Mouse (Mus musculus): ENCODE data around the gene Col7a1. TPM values are rescaled to one million over a fixed set of nuclear protein-coding genes. Genes with fewer than 3 reads are reported as not detected.

The Col7a1 gene
- 2.5 and 2.9 TPM in 2 replicates for polyA plus RNA-seq (2015; fragmentation: Nextera tagmentation; extraction: Ambion mirVana)

DNA sequence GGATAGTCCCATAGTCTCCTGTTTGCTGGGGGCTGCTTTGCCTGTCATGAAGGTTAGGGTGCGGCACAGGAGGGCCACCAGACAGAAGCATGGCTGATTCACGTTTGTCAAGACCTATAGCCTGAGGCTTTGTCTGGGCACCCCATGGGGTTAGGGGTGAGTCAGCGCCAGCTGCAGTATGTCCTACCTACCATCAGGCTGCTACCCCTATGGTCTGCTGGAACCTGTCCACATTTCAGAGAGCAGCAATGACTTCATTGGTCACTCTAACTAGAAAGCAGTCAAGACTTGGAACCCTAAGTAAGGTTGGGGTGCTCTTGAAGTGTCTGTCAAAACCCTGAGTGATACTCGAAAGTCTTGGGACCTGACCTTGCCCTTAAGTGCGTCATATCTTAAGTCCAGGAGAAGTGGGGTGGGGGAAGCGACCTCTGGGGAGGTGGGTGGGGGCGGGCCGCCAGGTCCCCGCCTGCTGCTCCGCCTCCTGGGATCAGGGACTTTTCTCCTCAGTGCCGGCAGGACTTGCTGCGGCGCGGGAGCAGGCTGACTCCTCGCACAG is at the start of gene Col7a1:
Col7a1 (plus strand) TSS at position 506 of the 556 bp plus-strand sequence.
- Histone ChIP-seq H3K4me1 (ENCODE audit: insufficient read depth, low read depth, low read length) (no peaks in the 10 kb centered on the region), H3K9ac (replicated peaks; ENCODE audit: low read depth) (no peak within 1 kb of the TSS), H3K9me3 (ENCODE audit: low read length) (no peaks in the 10 kb centered on the region), H3K27me3 (replicated peaks; ENCODE audit: insufficient read depth, low read length) (no peaks in the 10 kb centered on the region), H3K4me3 (ENCODE audit: low read depth, low read length) (no peak within 1 kb of the TSS), H3K36me3 (ENCODE audit: insufficient read depth, low read length) (peaks cover 12% of the 10 kb centered on the region; the same call in 1 of the 2 replicates), H3K4me2 (replicated peaks; ENCODE audit: low read depth, low read length) (peak within 1 kb of the TSS; percentile 46), H3K27ac (ENCODE audit: low read length) (no peak within 1 kb of the TSS)
- DNase-seq (ENCODE audit: low spot score) (peak; percentile 58), ATAC-seq (peak; percentile 45)
- TF ChIP-seq EP300 (IDR thresholded peaks at IDR 0.05) (no peak), CTCF (IDR thresholded peaks at IDR 0.05) (no peak)
- 10% methylated on average over 15 of the region's 15 CpGs for WGBS

GRCm38 (mm10) chr9:108912308-108912707 is 41.1 kb upstream of the Col7a1 start:
- whole genome bisulfite sequencing, result 65% methylated on average over 6 of the region's 6 CpGs
- no peak for ATAC-seq
- DNase-seq (ENCODE audit: low spot score), result no peak

GRCm38 (mm10) chr9:108913161-108913560 is 40.2 kb upstream of the Col7a1 start:
- no peak for TF ChIP-seq EP300 (IDR thresholded peaks at IDR 0.05)
- TF ChIP-seq CTCF (IDR thresholded peaks at IDR 0.05), result no peak
- no peak overlapping the region for H3K4me2 ChIP-seq (replicated peaks; ENCODE audit: low read depth, low read length)
- no peak for DNase-seq (ENCODE audit: low spot score)
- no peaks in the 10 kb centered on the region for H3K27me3 ChIP-seq (replicated peaks; ENCODE audit: insufficient read depth, low read length)
- no peaks in the 10 kb centered on the region for H3K4me1 ChIP-seq (ENCODE audit: insufficient read depth, low read depth, low read length)
- 87% methylated on average over 7 of the region's 7 CpGs for WGBS
- no peak overlapping the region for H3K4me3 ChIP-seq (ENCODE audit: low read depth, low read length)
- H3K9me3 ChIP-seq (ENCODE audit: low read length), result no peaks in the 10 kb centered on the region
- no peaks in the 10 kb centered on the region for H3K36me3 ChIP-seq (ENCODE audit: insufficient read depth, low read length)
- H3K9ac ChIP-seq (replicated peaks; ENCODE audit: low read depth), result no peak overlapping the region
- no peak overlapping the region for H3K27ac ChIP-seq (ENCODE audit: low read length)
- ATAC-seq, result no peak

More at GRCm38 (mm10) chr9:108912308-108912707, 41.1 kb upstream of the Col7a1 start:
- Histone ChIP-seq H3K4me1 (ENCODE audit: insufficient read depth, low read depth, low read length) (no peaks in the 10 kb centered on the region), H3K27ac (ENCODE audit: low read length) (no peak overlapping the region), H3K4me2 (replicated peaks; ENCODE audit: low read depth, low read length) (no peak overlapping the region), H3K9me3 (ENCODE audit: low read length) (no peaks in the 10 kb centered on the region), H3K9ac (replicated peaks; ENCODE audit: low read depth) (no peak overlapping the region), H3K4me3 (ENCODE audit: low read depth, low read length) (no peak overlapping the region), H3K36me3 (ENCODE audit: insufficient read depth, low read length) (no peaks in the 10 kb centered on the region), H3K27me3 (replicated peaks; ENCODE audit: insufficient read depth, low read length) (no peaks in the 10 kb centered on the region)
- TF ChIP-seq CTCF (IDR thresholded peaks at IDR 0.05) (no peak), EP300 (IDR thresholded peaks at IDR 0.05) (no peak)

DNA sequence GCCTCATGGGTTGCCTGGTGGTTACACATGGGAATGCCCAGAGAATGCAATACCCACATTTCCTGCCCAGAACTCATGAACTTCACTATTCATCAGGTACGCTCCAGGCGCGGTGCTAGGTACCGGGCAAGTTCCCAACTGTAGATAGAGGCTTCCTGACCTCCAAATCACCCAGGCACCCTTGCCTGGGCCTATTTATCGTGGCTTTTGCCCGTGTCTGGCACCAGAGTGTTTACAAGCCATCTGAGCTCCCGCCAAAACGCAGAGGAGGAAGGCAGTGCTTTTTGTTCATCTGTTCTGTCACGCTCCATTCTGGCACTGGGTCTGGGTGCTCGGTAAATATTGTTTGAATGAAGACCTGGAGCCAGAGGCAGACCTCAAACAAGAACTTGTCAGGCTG is 39.8 kb upstream of the Col7a1 start:
- H3K9ac ChIP-seq (replicated peaks; ENCODE audit: low read depth), result no peak overlapping the region
- no peaks in the 10 kb centered on the region for H3K27me3 ChIP-seq (replicated peaks; ENCODE audit: insufficient read depth, low read length)
- no peaks in the 10 kb centered on the region for H3K4me1 ChIP-seq (ENCODE audit: insufficient read depth, low read depth, low read length)
- H3K9me3 ChIP-seq (ENCODE audit: low read length), result no peaks in the 10 kb centered on the region
- no peak overlapping the region for H3K27ac ChIP-seq (ENCODE audit: low read length)
- 46% methylated on average over 10 of the region's 10 CpGs for WGBS
- no peak for TF ChIP-seq CTCF (IDR thresholded peaks at IDR 0.05)
- no peak for TF ChIP-seq EP300 (IDR thresholded peaks at IDR 0.05)
- H3K4me3 ChIP-seq (ENCODE audit: low read depth, low read length), result no peak overlapping the region
- no peak overlapping the region for H3K4me2 ChIP-seq (replicated peaks; ENCODE audit: low read depth, low read length)
- ATAC-seq (no peak), DNase-seq (ENCODE audit: low spot score) (no peak)
- H3K36me3 ChIP-seq (ENCODE audit: insufficient read depth, low read length), result no peaks in the 10 kb centered on the region

GRCm38 (mm10) chr9:108914491-108914890 is 38.9 kb upstream of the Col7a1 start, which contains the start of gene Tmem89:
Tmem89 (plus strand) TSS chr9:108914619.
- Histone ChIP-seq H3K4me1 (ENCODE audit: insufficient read depth, low read depth, low read length) (no peaks in the 10 kb centered on the region), H3K36me3 (ENCODE audit: insufficient read depth, low read length) (no peaks in the 10 kb centered on the region), H3K4me2 (replicated peaks; ENCODE audit: low read depth, low read length) (no peak within 1 kb of the TSS), H3K27me3 (replicated peaks; ENCODE audit: insufficient read depth, low read length) (no peaks in the 10 kb centered on the region), H3K9ac (replicated peaks; ENCODE audit: low read depth) (no peak within 1 kb of the TSS), H3K4me3 (ENCODE audit: low read depth, low read length) (no peak within 1 kb of the TSS), H3K9me3 (ENCODE audit: low read length) (no peaks in the 10 kb centered on the region), H3K27ac (ENCODE audit: low read length) (no peak within 1 kb of the TSS)
- ATAC-seq (no peak), DNase-seq (ENCODE audit: low spot score) (no peak)
- 69% methylated on average over 6 of the region's 6 CpGs for WGBS
- TF ChIP-seq EP300 (IDR thresholded peaks at IDR 0.05) (no peak), CTCF (IDR thresholded peaks at IDR 0.05) (no peak)

- no peaks in the 10 kb centered on the region for H3K9me3 ChIP-seq (ENCODE audit: low read length)
- no peak overlapping the region for H3K27ac ChIP-seq (ENCODE audit: low read length)
- H3K36me3 ChIP-seq (ENCODE audit: insufficient read depth, low read length), result no peaks in the 10 kb centered on the region
- H3K4me2 ChIP-seq (replicated peaks; ENCODE audit: low read depth, low read length), result no peak overlapping the region
- H3K4me1 ChIP-seq (ENCODE audit: insufficient read depth, low read depth, low read length), result no peaks in the 10 kb centered on the region
- no peak for DNase-seq (ENCODE audit: low spot score)
- TF ChIP-seq CTCF (IDR thresholded peaks at IDR 0.05) (no peak), EP300 (IDR thresholded peaks at IDR 0.05) (no peak)
- WGBS, result 53% methylated on average over 8 of the region's 8 CpGs
- H3K27me3 ChIP-seq (replicated peaks; ENCODE audit: insufficient read depth, low read length), result no peaks in the 10 kb centered on the region
- no peak overlapping the region for H3K4me3 ChIP-seq (ENCODE audit: low read depth, low read length)
- ATAC-seq, result no peak
- H3K9ac ChIP-seq (replicated peaks; ENCODE audit: low read depth), result no peak overlapping the region
Measured at GRCm38 (mm10) chr9:108925897-108926296, 27.5 kb upstream of the Col7a1 start.
